In the genomic region with DNA sequence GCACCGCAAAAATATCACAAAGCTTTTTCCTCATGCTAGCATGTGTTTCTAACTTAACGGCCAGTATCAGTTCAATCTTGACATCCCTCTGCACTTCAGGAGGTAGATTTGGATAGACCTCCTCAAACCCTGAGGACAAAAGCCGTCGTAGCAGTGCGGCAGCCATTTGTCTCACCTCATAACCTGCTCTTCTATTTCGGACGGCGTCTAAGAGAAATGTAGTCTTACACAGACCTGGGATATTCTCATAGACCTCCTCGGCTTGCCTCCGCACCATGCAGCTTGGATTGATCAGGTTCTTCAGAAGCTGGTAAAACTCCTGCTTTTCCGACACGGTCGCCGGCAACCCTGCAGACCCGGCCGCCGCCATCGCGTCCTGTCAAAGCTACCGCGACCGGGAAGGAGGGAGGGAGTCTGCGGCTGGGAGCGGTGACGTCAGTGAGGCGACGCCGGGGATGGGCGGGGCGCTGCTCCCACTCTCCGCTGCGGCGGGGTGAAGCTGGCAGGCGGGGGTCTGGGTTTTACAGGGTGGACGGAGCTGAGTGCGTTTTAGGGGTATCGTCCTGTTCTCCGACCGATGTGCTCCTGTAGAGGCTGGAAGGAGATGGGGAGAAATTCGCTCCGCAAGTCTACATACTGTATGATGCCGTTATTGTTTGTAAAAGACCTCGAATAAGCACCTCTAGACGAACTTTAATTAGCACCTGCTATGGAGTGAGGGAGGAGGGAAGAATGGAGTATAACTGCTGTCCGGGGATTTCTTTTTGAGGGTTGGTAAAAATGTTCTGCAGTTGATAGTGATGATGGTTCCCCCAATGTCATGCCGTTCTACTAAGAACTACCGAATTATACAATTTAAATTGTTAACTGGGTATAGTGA, we compare ENCODE assay signal across 8 mouse cellular contexts. TPM values are rescaled to one million over a fixed set of nuclear protein-coding genes. Genes with fewer than 3 reads are reported as not detected.
DNase-seq lines count a peak whose midpoint lies in the region; ATAC-seq lines count a peak whose summit lies in the region.

A gene (minus strand): TSS at position 394 of the 880 bp plus-strand sequence.

- H3K4me2 ChIP-seq in intestine, embryonic 15.5 days (replicated peaks) = peak within 1 kb of the TSS; percentile 74

- peak within 1 kb of the TSS; percentile 66 for H3K4me3 ChIP-seq in intestine, embryonic 15.5 days (replicated peaks)

- intact Hi-C loops in left cerebral cortex, postnatal 25 days (cut with DNase I) = loop anchor here (5.0 kb wide), 1 partner anchor 166 kb away; a partner anchor contains a TSS

- peak; percentile 96 for DNase-seq in adrenal gland, adult 2 months
- peak; percentile 94 for DNase-seq in embryo, embryonic 11 days
- DNase-seq in gastrocnemius, postnatal 25 days = peak; percentile 86
- peak; percentile 92 to 94 for DNase-seq in left cerebral cortex, postnatal 25 days (ENCODE audit: low spot score in 2 of 2)
- DNase-seq in mesoderm, embryonic 11.5 days (ENCODE audit: low read depth, low spot score) = peak; percentile 86
- peak; percentile 95 for DNase-seq in right cerebral cortex, postnatal 25 days
- DNase-seq in urinary bladder, postnatal 36 days (ENCODE audit: low spot score in 2 of 2) = peak; percentile 85 to 92

- H3K27me3 ChIP-seq in intestine, embryonic 15.5 days (replicated peaks) = no peaks in the 10 kb centered on the region

- peak within 1 kb of the TSS; percentile 70 for H3K9ac ChIP-seq in intestine, embryonic 15.5 days

- peak; percentile 98 for ATAC-seq in intestine, embryonic 15.5 days

- 0 out of 2 replicates have a peak, but pooled peaks cover 7% of the 10 kb centered on the region for H3K4me1 ChIP-seq in intestine, embryonic 15.5 days (replicated peaks)

- no peak within 1 kb of the TSS for H3K27ac ChIP-seq in intestine, embryonic 15.5 days

- under 1% methylated on average over 47 of the region's 47 CpGs for WGBS in intestine, embryonic 15.5 days

- no peaks in the 10 kb centered on the region for H3K9me3 ChIP-seq in intestine, embryonic 15.5 days

- peaks cover 12% of the 10 kb centered on the region; the same call in 1 of the 2 replicates for H3K36me3 ChIP-seq in intestine, embryonic 15.5 days

RNA-seq across cellular contexts. Expression of the gene that starts here (rescaled TPM):
- 10 to 100 TPM; 13.6 to 16.6 TPM for total RNA-seq in adrenal gland, adult 2 months (2021)
- polyA plus RNA-seq in adrenal gland, adult 2 months (2012; rRNA removed) = 0.32 and 0.76 TPM in 2 replicates
- 1 to 10 TPM; 8.0 to 8.1 TPM for total RNA-seq in gastrocnemius, postnatal 25 days (2021)
- polyA plus RNA-seq in intestine, embryonic 15.5 days (2015; fragmentation: Nextera tagmentation; extraction: Ambion mirVana) = 12.1 and 12.9 TPM in 2 replicates
- 10 to 100 TPM; 32.4 to 34.8 TPM for total RNA-seq in left cerebral cortex, postnatal 25 days (2021)
